Mouse (Mus musculus) forelimb bud, embryonic 11.5 days (tissue): ENCODE measurements around the gene Hirip3.

Source experiments
- DNase-seq: peaks from one replicate; pipeline ENCODE4 v3.0.0-alpha.2; 2012; ENCODE audit warnings: low read depth, low spot score

The Hirip3 gene

GRCm38 (mm10) chr7:126905590-126905989 lies 43.8 kb downstream of the Hirip3 start:
- no peak for DNase-seq

- no peak for DNase-seq
Observed at GRCm38 (mm10) chr7:126914844-126915243, 53.1 kb downstream of the Hirip3 start.
